Mouse (Mus musculus): ENCODE results near the gene Ptprg. TPM values are rescaled to one million over a fixed set of nuclear protein-coding genes. Genes with fewer than 3 reads are reported as not detected.

The Ptprg gene
- polyA plus RNA-seq, 2 experiments: 0.69 to 1.4 TPM

- DNase-seq (ENCODE audit: low read depth in 3 of 3, low spot score in 3 of 3) (no peak), ATAC-seq (ENCODE audit: insufficient read depth) (no peak)
- Histone ChIP-seq H3K4me3 (ENCODE audit: insufficient read depth in 1 of 2, low read depth in 2 of 2, low read length in 2 of 2) (no peak overlapping the region), H3K36me3 (replicated peaks; ENCODE audit: control insufficient read depth, insufficient read depth, low read depth) (no peaks in the 10 kb centered on the region), H3K9me3 (ENCODE audit: control insufficient read depth, low read length) (no peaks in the 10 kb centered on the region), H3K4me1 (replicated peaks; ENCODE audit: control insufficient read depth in 2 of 2, insufficient read depth in 2 of 2, low read length in 1 of 2) (no peaks in the 10 kb centered on the region), H3K4me2 (ENCODE audit: low read depth) (no peak overlapping the region), H3K9ac (replicated peaks) (no peak overlapping the region), H3K27me3 (ENCODE audit: control insufficient read depth, insufficient read depth, low read length) (no peaks in the 10 kb centered on the region), H3K27ac (no peak overlapping the region)
- TF ChIP-seq CTCF (IDR thresholded peaks at IDR 0.05; ENCODE audit: low read depth) (no peak), EP300 (IDR thresholded peaks at IDR 0.05; ENCODE audit: low read depth) (no peak)
- 63% methylated on average over 7 of the region's 7 CpGs for WGBS (ENCODE audit: insufficient replicate concordance)
Observed at GRCm38 (mm10) chr14:11637673-11638072, 84.3 kb downstream of the Ptprg start.

- Histone ChIP-seq H3K4me2 (ENCODE audit: low read depth) (no peak overlapping the region), H3K9ac (replicated peaks) (no peak overlapping the region), H3K36me3 (replicated peaks; ENCODE audit: control insufficient read depth, insufficient read depth, low read depth) (no peaks in the 10 kb centered on the region), H3K4me1 (replicated peaks; ENCODE audit: control insufficient read depth in 2 of 2, insufficient read depth in 2 of 2, low read length in 1 of 2) (no peaks in the 10 kb centered on the region), H3K27ac (no peak overlapping the region), H3K9me3 (ENCODE audit: control insufficient read depth, low read length) (no peaks in the 10 kb centered on the region), H3K4me3 (ENCODE audit: insufficient read depth in 1 of 2, low read depth in 2 of 2, low read length in 2 of 2) (no peak overlapping the region), H3K27me3 (ENCODE audit: control insufficient read depth, insufficient read depth, low read length) (no peaks in the 10 kb centered on the region)
- ATAC-seq (ENCODE audit: insufficient read depth) (no peak), DNase-seq (ENCODE audit: low read depth in 3 of 3, low spot score in 3 of 3) (no peak)
- WGBS (ENCODE audit: insufficient replicate concordance): 57% methylated on average over 5 of the region's 5 CpGs
- TF ChIP-seq CTCF (IDR thresholded peaks at IDR 0.05; ENCODE audit: low read depth) (no peak), EP300 (IDR thresholded peaks at IDR 0.05; ENCODE audit: low read depth) (no peak)
Observed at GRCm38 (mm10) chr14:11639366-11639765, 86.0 kb downstream of the Ptprg start.

- DNase-seq (ENCODE audit: low read depth in 3 of 3, low spot score in 3 of 3): no peak
- TF ChIP-seq EP300 (IDR thresholded peaks at IDR 0.05; ENCODE audit: low read depth) (no peak), CTCF (IDR thresholded peaks at IDR 0.05; ENCODE audit: low read depth) (no peak)
- H3K4me1 ChIP-seq (replicated peaks; ENCODE audit: control insufficient read depth in 2 of 2, insufficient read depth in 2 of 2, low read length in 1 of 2): no peaks in the 10 kb centered on the region
- no peak overlapping the region for H3K4me2 ChIP-seq (ENCODE audit: low read depth)
- no peaks in the 10 kb centered on the region for H3K36me3 ChIP-seq (replicated peaks; ENCODE audit: control insufficient read depth, insufficient read depth, low read depth)
- H3K4me3 ChIP-seq (ENCODE audit: insufficient read depth in 1 of 2, low read depth in 2 of 2, low read length in 2 of 2): no peak overlapping the region
- H3K27ac ChIP-seq: no peak overlapping the region
- ATAC-seq (ENCODE audit: insufficient read depth): no peak
- no peaks in the 10 kb centered on the region for H3K9me3 ChIP-seq (ENCODE audit: control insufficient read depth, low read length)
- H3K9ac ChIP-seq (replicated peaks): no peak overlapping the region
- H3K27me3 ChIP-seq (ENCODE audit: control insufficient read depth, insufficient read depth, low read length): no peaks in the 10 kb centered on the region
Observed at GRCm38 (mm10) chr14:11640372-11640771, 87.0 kb downstream of the Ptprg start.

- Histone ChIP-seq H3K4me3 (ENCODE audit: insufficient read depth in 1 of 2, low read depth in 2 of 2, low read length in 2 of 2) (no peak overlapping the region), H3K4me1 (replicated peaks; ENCODE audit: control insufficient read depth in 2 of 2, insufficient read depth in 2 of 2, low read length in 1 of 2) (no peaks in the 10 kb centered on the region), H3K9ac (replicated peaks) (no peak overlapping the region), H3K27ac (no peak overlapping the region), H3K9me3 (ENCODE audit: control insufficient read depth, low read length) (no peaks in the 10 kb centered on the region), H3K27me3 (ENCODE audit: control insufficient read depth, insufficient read depth, low read length) (no peaks in the 10 kb centered on the region), H3K4me2 (ENCODE audit: low read depth) (no peak overlapping the region), H3K36me3 (replicated peaks; ENCODE audit: control insufficient read depth, insufficient read depth, low read depth) (no peaks in the 10 kb centered on the region)
- DNase-seq (ENCODE audit: low read depth in 3 of 3, low spot score in 3 of 3) (no peak), ATAC-seq (ENCODE audit: insufficient read depth) (no peak)
- no peak for TF ChIP-seq CTCF (IDR thresholded peaks at IDR 0.05; ENCODE audit: low read depth)
- no peak for TF ChIP-seq EP300 (IDR thresholded peaks at IDR 0.05; ENCODE audit: low read depth)
- 57% methylated on average over 3 of the region's 3 CpGs for WGBS (ENCODE audit: insufficient replicate concordance)
Observed at GRCm38 (mm10) chr14:11640996-11641395, 87.7 kb downstream of the Ptprg start.

- no peak for DNase-seq (ENCODE audit: low read depth in 3 of 3, low spot score in 3 of 3)
- ATAC-seq (ENCODE audit: insufficient read depth): no peak
- no peak overlapping the region for H3K9ac ChIP-seq (replicated peaks)
- H3K4me2 ChIP-seq (ENCODE audit: low read depth): no peak overlapping the region
- H3K36me3 ChIP-seq (replicated peaks; ENCODE audit: control insufficient read depth, insufficient read depth, low read depth): no peaks in the 10 kb centered on the region
- TF ChIP-seq EP300 (IDR thresholded peaks at IDR 0.05; ENCODE audit: low read depth) (no peak), CTCF (IDR thresholded peaks at IDR 0.05; ENCODE audit: low read depth) (no peak)
- no peaks in the 10 kb centered on the region for H3K27me3 ChIP-seq (ENCODE audit: control insufficient read depth, insufficient read depth, low read length)
- H3K4me1 ChIP-seq (replicated peaks; ENCODE audit: control insufficient read depth in 2 of 2, insufficient read depth in 2 of 2, low read length in 1 of 2): no peaks in the 10 kb centered on the region
- WGBS (ENCODE audit: insufficient replicate concordance): 74% methylated on average over 1 of the region's 1 CpGs
- H3K4me3 ChIP-seq (ENCODE audit: insufficient read depth in 1 of 2, low read depth in 2 of 2, low read length in 2 of 2): no peak overlapping the region
- no peaks in the 10 kb centered on the region for H3K9me3 ChIP-seq (ENCODE audit: control insufficient read depth, low read length)
- no peak overlapping the region for H3K27ac ChIP-seq
Observed at GRCm38 (mm10) chr14:11642977-11643376, 89.6 kb downstream of the Ptprg start.
